Mouse (Mus musculus) C2C12 (cell line): ENCODE measurements at regions not wholly inside any gene's neighbourhood (a gene's known extent, or its start where the extent isn't known, plus 50 kb on each side); places are given as distances from the start of the nearest gene placed in this dataset.

ENCODE experiments used
- CEBPB ChIP-seq: IDR thresholded peaks from one replicate; pipeline ENCODE4 v1.6.1; 2011; ENCODE audit warnings: low read depth, mild to moderate bottlenecking, control low read depth, moderate library complexity
- CTCF ChIP-seq: IDR thresholded peaks from one replicate; pipeline ENCODE4 v1.5.1; 2011; ENCODE audit not compliant: control insufficient read depth, insufficient read depth, insufficient read length
- FOSL1 ChIP-seq: IDR thresholded peaks from one replicate; pipeline ENCODE4 v1.8.0; 2011; ENCODE audit warnings: mild to moderate bottlenecking, low read length; ENCODE audit not compliant: poor library complexity, insufficient read depth, severe bottlenecking
- MAX ChIP-seq: IDR thresholded peaks from one replicate; pipeline ENCODE4 v1.6.1; 2011; ENCODE audit warnings: mild to moderate bottlenecking, control low read depth
- MYOG ChIP-seq: IDR thresholded peaks from one replicate; pipeline ENCODE4 v1.6.1; 2011; ENCODE audit not compliant: control insufficient read depth, insufficient read length; ENCODE audit errors: extremely low read depth

DNA sequence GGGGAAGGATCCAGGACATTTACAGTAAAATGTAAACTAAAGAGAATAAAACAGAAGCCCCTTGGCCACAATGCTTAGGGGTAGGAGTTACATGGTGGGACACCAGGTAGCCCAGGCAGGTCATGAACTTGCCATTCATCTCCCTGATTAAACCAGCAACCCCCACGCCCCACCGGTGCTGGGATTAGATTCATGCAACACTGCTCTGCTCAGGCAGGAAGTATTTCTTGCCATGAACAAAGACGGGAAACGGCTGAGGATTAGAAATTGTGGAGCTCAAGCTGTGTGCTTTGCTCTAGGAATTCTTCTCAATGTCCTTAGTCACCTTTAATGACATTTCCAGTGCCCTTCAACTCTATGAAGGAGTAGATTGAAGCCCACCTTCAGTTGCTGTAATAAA, 93.2 kb upstream of the Ubl3 start:
- no peak for TF ChIP-seq CTCF
- TF ChIP-seq MAX = no peak
- no peak for TF ChIP-seq MYOG
- TF ChIP-seq CEBPB = no peak
- no peak for TF ChIP-seq FOSL1
